Mouse (Mus musculus) neural tube, embryonic 11.5 days (tissue): ENCODE measurements around the gene Insig1. TPM values are rescaled to one million over a fixed set of nuclear protein-coding genes. Genes with fewer than 3 reads are reported as not detected.

ENCODE experiments used
- ATAC-seq: fragments of 200-750 bp; cut with Nextera tagmentation; 2 replicates; pipeline ENCODE4 v1.8.0; 2017; ENCODE audit warnings: moderate number of reproducible peaks, mild to moderate bottlenecking, moderate TSS enrichment, moderate library complexity; ENCODE audit not compliant: insufficient read depth, low FRiP score, low TSS enrichment
- DNase-seq: peaks from one replicate; pipeline ENCODE4 v3.0.0-alpha.2; 2015; ENCODE audit warnings: low spot score
- H3K27ac ChIP-seq: fragments of 300-500 bp; sonication (generic); 2 replicates; pipeline ENCODE4 v1.5.1; 2014; ENCODE audit warnings: low read depth, mild to moderate bottlenecking, low read length
- H3K27me3 ChIP-seq: fragments of 300-500 bp; sonication (generic); 2 replicates; pipeline ENCODE4 v1.6.1; 2014; ENCODE audit warnings: mild to moderate bottlenecking, low read length, mixed read lengths; ENCODE audit not compliant: control insufficient read depth, insufficient read depth
- H3K36me3 ChIP-seq: fragments of 300-500 bp; sonication (generic); 2 replicates; pipeline ENCODE4 v1.6.1; 2014; ENCODE audit warnings: mild to moderate bottlenecking, low read length, moderate library complexity, mixed read lengths; ENCODE audit not compliant: control insufficient read depth, insufficient read depth
- H3K4me1 ChIP-seq: fragments of 300-500 bp; sonication (generic); 2 replicates; pipeline ENCODE4 v1.6.1; 2014; ENCODE audit warnings: low read length, mixed read lengths; ENCODE audit not compliant: control insufficient read depth, insufficient read depth
- H3K4me2 ChIP-seq: fragments of 300-500 bp; sonication (generic); 2 replicates; pipeline ENCODE4 v1.6.1; 2014; ENCODE audit warnings: low read depth, mild to moderate bottlenecking, moderate library complexity
- H3K4me3 ChIP-seq: fragments of 300-500 bp; sonication (generic); 2 replicates; pipeline ENCODE4 v1.5.1; 2014; ENCODE audit warnings: low read depth, low read length
- H3K9ac ChIP-seq: fragments of 300-500 bp; sonication (generic); 2 replicates; pipeline ENCODE4 v1.6.1; 2014; ENCODE audit warnings: mild to moderate bottlenecking, low read length
- H3K9me3 ChIP-seq: fragments of 300-500 bp; sonication (generic); 2 replicates; pipeline ENCODE4 v1.6.1; 2016; ENCODE audit warnings: low read length; ENCODE audit not compliant: control insufficient read depth
- WGBS: fragments of 180-500 bp; shearing (Covaris S2); extraction: QIAGEN DNeasy Blood & Tissue Kit; methylation state at CpG from one replicate; pipeline ENCODE4 v1.1.7; 2014; 5-methylcytosine and 5-hydroxymethylcytosine counted together
- polyA plus RNA-seq: library from polyadenylated mRNA; unstranded; fragments of >200 nt; fragmentation: Nextera tagmentation; extraction: Ambion mirVana; gene quantifications from 2 replicates; pipeline ENCODE4 v1.2.1, GENCODE M21; 2014

The Insig1 gene
- polyA plus RNA-seq, 1 experiment from 2014 or later, result 109 TPM

DNA sequence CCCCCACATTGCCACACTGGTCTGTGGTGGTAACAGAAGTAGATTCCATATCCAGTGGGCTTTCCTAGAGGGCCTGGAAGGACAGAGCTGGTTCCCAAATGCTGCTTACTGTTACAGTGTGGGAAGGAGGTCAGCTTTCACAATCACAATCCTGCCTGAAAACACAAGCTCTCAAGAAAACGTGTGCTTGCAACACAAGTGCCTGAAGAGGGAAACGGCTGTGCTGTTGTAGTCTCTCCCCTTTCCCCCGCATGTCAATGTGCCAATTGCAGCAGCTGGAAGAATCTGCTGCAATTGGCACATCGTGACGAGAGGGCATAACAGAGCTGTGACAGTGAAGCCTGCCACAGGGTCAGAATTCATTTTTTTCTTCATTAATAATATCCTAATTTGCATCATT, 33.5 kb upstream of the Insig1 start:
- DNase-seq (no peak), ATAC-seq (no peak)

DNA sequence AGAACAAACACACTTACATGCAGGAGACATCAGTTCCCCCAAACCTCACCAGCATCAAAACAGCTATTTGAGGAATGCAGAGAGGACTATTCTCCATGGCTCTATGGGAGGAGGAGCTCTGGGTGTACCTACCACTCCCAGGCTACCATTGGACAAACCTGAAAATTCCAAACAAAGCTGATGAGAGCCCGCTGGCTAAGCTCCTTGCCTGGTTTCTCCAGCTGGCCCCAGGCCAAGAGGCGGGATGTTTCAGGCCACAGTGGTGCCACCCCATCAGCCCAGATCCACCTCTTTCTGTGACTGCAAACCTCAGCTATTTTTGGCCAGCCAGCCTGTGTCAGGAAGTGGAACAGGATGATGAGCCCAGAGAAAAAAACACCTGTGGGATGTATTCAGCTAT, 33.0 kb upstream of the Insig1 start:
- DNase-seq (no peak), ATAC-seq (no peak)
- no peaks in the 10 kb centered on the region for H3K9me3 ChIP-seq
- 63% methylated on average over 2 of the region's 2 CpGs for WGBS
- no peaks in the 10 kb centered on the region for H3K27me3 ChIP-seq
- no peak overlapping the region for H3K4me2 ChIP-seq
- H3K27ac ChIP-seq, result no peak overlapping the region
- H3K36me3 ChIP-seq, result no peaks in the 10 kb centered on the region
- no peak overlapping the region for H3K9ac ChIP-seq
- no peaks in the 10 kb centered on the region; the same call in 1 of the 2 replicates for H3K4me1 ChIP-seq
- no peak overlapping the region for H3K4me3 ChIP-seq

More for the DNA sequence above, 33.5 kb upstream of the Insig1 start:
- Histone ChIP-seq H3K9me3 (no peaks in the 10 kb centered on the region), H3K4me2 (no peak overlapping the region), H3K27ac (no peak overlapping the region), H3K9ac (no peak overlapping the region), H3K4me3 (no peak overlapping the region), H3K4me1 (no peaks in the 10 kb centered on the region; the same call in 1 of the 2 replicates), H3K36me3 (no peaks in the 10 kb centered on the region), H3K27me3 (no peaks in the 10 kb centered on the region)
- WGBS, result 51% methylated on average over 5 of the region's 5 CpGs

DNA sequence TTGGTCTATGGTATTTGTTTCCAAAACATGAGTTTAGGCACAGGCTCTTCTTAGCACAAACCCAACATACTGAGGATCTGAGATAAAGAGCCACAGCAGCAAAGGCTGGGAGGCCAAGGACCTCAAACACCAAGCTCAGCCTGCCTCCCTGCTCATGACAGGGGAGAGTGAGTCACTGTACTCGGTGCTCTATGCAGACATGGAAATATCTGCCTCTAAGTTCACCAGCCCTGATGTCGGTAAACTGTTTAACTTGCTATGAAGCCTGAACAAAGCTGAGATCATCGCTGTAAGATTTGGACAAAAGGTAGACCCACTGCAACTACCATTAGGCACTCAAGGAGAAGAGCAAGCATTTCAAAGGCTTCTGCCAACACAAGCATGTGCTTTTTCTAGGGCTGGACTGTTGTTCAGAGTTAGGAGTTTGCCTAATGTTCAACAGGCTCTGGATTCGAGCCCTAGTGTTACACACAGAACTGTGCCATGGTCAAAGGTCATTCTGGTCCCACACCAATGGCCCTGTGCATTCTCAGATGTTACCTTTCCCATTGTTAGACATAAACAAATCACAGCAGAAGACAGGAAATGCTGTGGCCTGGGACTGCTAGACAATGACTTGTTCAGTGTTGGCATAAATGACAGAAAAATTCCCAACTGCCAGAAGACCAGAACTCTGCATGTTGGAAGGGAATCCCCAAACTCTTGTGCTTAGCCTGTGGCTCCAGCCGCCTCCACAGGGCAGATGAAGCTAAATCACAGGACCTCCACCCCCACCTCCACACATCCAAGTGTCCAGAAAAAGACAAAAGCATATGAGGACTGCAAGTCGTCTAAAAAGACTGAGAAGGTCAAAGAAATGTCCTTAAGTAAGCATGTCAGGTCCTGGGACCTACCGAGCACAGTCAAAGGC, 31.2 kb upstream of the Insig1 start:
- no peak for DNase-seq
- Histone ChIP-seq H3K9ac (no peak overlapping the region), H3K36me3 (no peaks in the 10 kb centered on the region), H3K4me1 (no peaks in the 10 kb centered on the region; the same call in 1 of the 2 replicates), H3K27me3 (no peaks in the 10 kb centered on the region), H3K4me3 (no peak overlapping the region), H3K9me3 (no peaks in the 10 kb centered on the region), H3K4me2 (no peak overlapping the region), H3K27ac (no peak overlapping the region)
- WGBS, result 77% methylated on average over 7 of the region's 7 CpGs
- ATAC-seq, result no peak

DNA sequence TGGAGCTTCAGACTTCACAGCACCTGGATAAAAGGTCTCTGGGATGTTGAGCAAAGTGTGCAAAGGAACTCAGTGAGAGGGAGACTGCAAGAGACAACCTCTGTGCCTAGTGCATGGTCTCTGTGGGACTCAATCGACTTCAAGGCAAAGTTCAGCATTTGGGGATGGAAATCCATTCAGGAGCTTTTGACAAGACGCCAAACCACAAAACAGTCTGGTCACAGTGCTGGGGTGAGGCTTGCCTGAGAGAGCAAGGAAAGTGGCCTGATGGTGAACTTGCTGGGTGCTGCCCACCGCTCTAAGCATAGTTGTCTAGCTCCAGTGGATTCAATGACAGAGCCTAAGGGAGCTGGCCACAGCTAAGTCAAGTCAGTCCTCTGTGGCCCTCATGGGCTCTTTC, 30.4 kb upstream of the Insig1 start:
- Histone ChIP-seq H3K4me3 (no peak overlapping the region), H3K27ac (no peak overlapping the region), H3K4me1 (no peaks in the 10 kb centered on the region; the same call in 1 of the 2 replicates), H3K4me2 (no peak overlapping the region), H3K36me3 (no peaks in the 10 kb centered on the region), H3K9me3 (no peaks in the 10 kb centered on the region), H3K27me3 (no peaks in the 10 kb centered on the region), H3K9ac (no peak overlapping the region)
- 96% methylated on average over 3 of the region's 3 CpGs for WGBS
- ATAC-seq, result no peak
- DNase-seq, result no peak

DNA sequence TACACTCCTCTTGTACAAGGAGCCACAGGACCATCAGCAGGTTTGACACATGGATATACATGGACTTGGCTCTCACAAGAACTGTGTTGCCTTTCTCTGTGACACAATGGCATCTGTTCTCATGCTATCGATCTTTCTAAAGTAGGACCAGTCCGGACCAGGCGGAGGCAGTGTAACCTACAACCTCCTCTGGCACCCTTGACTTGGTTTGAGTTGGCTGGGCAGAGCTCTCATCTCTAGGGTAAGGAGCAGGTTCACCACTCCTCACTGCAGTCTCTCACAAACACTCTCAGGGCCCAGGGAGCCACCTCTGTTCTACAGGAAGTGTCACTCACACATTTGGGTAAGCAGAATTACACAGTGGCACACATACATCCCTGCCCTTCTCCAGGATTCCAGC, 29.1 kb upstream of the Insig1 start:
- Histone ChIP-seq H3K4me1 (no peaks in the 10 kb centered on the region; the same call in 1 of the 2 replicates), H3K9ac (no peak overlapping the region), H3K36me3 (no peaks in the 10 kb centered on the region), H3K27me3 (no peaks in the 10 kb centered on the region), H3K9me3 (no peaks in the 10 kb centered on the region), H3K4me2 (no peak overlapping the region), H3K4me3 (no peak overlapping the region), H3K27ac (no peak overlapping the region)
- ATAC-seq (no peak), DNase-seq (no peak)
- WGBS, result 95% methylated on average over 3 of the region's 3 CpGs

DNA sequence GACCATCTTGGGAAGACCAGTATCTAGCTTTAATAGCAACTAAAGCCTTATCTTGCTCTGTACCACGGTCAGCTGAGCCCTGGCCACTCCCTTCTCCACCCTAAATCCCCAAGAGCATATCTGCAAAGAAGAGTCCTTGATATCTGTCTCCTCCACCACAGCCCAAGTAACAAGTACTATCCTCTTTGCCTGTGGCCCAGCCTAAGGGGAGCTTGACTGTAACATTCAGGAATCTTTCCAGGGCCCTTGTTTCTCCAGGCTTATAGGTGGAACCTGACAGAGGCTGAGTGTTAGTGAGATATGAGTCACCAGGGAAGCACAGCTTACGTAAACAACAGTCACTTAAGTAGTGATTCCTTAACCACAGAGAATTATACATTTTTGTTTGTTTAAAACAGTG, 28.4 kb upstream of the Insig1 start:
- DNase-seq (no peak), ATAC-seq (no peak)
- Histone ChIP-seq H3K36me3 (no peaks in the 10 kb centered on the region), H3K27ac (no peak overlapping the region), H3K4me3 (no peak overlapping the region), H3K9me3 (no peaks in the 10 kb centered on the region), H3K9ac (no peak overlapping the region), H3K4me2 (no peak overlapping the region), H3K27me3 (no peaks in the 10 kb centered on the region), H3K4me1 (no peaks in the 10 kb centered on the region)
- 77% methylated on average over 2 of the region's 2 CpGs for WGBS

DNA sequence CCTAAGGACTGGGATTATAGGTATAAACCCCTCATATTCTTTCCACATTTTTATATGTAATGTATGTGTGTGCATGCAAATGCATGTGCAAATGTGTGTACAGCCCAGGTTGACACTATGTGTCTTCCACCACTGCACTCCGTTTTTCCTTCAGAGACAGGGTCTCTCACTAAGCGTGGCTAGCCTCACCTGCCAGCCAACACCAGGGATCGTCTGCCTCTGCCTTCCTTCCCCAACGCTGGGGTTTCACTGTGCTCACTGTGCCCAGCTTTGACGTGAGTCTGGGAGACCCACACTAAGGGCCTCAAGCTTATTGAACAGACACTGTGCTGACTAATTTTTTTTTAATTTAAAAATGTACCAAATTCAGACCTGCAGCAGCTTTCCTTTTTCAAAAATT, 27.8 kb upstream of the Insig1 start:
- ATAC-seq (no peak), DNase-seq (no peak)
- no peaks in the 10 kb centered on the region for H3K36me3 ChIP-seq
- H3K27ac ChIP-seq, result no peak overlapping the region
- H3K9ac ChIP-seq, result no peak overlapping the region
- H3K4me1 ChIP-seq, result no peaks in the 10 kb centered on the region
- H3K4me2 ChIP-seq, result no peak overlapping the region
- WGBS, result 85% methylated on average over 5 of the region's 5 CpGs
- no peaks in the 10 kb centered on the region for H3K9me3 ChIP-seq
- no peak overlapping the region for H3K4me3 ChIP-seq
- no peaks in the 10 kb centered on the region for H3K27me3 ChIP-seq

DNA sequence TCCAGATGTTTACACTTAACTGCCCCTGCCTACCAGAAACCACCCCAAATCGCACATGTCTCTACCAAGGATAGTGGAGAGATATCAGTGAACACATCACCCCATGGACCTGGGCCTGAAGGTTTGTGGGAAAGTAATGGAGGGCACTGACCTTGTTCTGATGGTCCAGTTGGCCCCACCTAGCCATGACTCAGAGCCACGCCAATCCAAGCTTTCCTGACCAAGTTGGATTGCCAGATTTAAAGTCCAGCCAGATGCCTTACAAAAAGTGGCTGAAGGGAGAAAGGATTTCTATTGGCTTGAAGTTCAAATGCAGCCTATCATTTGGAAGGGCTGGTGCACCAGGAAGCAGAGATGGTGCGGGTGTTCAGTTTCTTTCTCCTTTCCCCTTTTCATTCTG, 24.2 kb upstream of the Insig1 start:
- DNase-seq (no peak), ATAC-seq (no peak)
- no peaks in the 10 kb centered on the region for H3K9me3 ChIP-seq
- H3K27me3 ChIP-seq, result no peaks in the 10 kb centered on the region
- H3K27ac ChIP-seq, result no peak overlapping the region
- no peaks in the 10 kb centered on the region for H3K36me3 ChIP-seq
- H3K4me3 ChIP-seq, result no peak overlapping the region
- H3K9ac ChIP-seq, result no peak overlapping the region
- H3K4me1 ChIP-seq, result no peaks in the 10 kb centered on the region
- 83% methylated on average over 3 of the region's 3 CpGs for WGBS
- no peak overlapping the region for H3K4me2 ChIP-seq

DNA sequence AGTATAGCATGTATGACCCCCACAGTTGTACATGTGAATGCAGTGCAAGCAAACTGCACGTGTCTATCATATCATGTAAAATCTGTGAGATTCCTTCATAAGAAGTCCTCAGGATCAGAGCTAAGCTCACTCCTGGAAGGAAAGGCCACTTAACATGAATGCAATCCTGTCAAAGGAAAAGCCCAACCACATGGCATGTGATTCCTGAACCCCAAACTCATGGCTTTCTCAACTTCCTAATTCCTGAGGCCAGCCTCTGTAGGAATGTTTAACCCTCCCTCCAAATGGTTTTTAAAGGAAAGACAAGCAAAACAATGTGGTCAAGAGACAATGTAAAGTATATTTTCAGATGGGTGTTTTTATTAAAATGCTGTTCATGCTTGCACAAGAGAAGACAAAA, 23.2 kb upstream of the Insig1 start:
- H3K36me3 ChIP-seq, result no peaks in the 10 kb centered on the region
- ATAC-seq (no peak), DNase-seq (no peak)
- no peak overlapping the region for H3K4me3 ChIP-seq
- H3K27ac ChIP-seq, result no peak overlapping the region
- H3K27me3 ChIP-seq, result no peaks in the 10 kb centered on the region
- H3K4me2 ChIP-seq, result no peak overlapping the region
- H3K9ac ChIP-seq, result no peak overlapping the region
- 74% methylated on average over 1 of the region's 1 CpGs for WGBS
- no peaks in the 10 kb centered on the region for H3K4me1 ChIP-seq
- no peaks in the 10 kb centered on the region for H3K9me3 ChIP-seq
